Mouse (Mus musculus): ENCODE results near the gene Dnmt3l.

GRCm38 (mm10) chr10:78095954-78096931 is 54.5 kb downstream of the Dnmt3l start:
- no peak for TF ChIP-seq CTCF (IDR thresholded peaks at IDR 0.05; ENCODE audit: control insufficient read depth, insufficient read depth, insufficient replicate concordance, low read depth, low read length)
- TF ChIP-seq POLR2A (IDR thresholded peaks at IDR 0.05; ENCODE audit: control insufficient read depth, low read depth, low read length) = no peak

Data from testis, adult 2 months (tissue).